Mouse (Mus musculus) splenic B cell, adult 2 months (primary cell): Measurements from ENCODE around the gene Ttc7.

Source experiments
- DNase-seq: peaks from one replicate; pipeline ENCODE4 v3.0.0-alpha.2; 2011; ENCODE audit warnings: low read depth, low spot score
- H3K27me3 ChIP-seq: 2 replicates; pipeline ENCODE4 v1.6.1; 2012; ENCODE audit warnings: mild to moderate bottlenecking, low read length, moderate library complexity, mixed read lengths; ENCODE audit not compliant: control insufficient read depth, poor library complexity, insufficient read depth, severe bottlenecking
- H3K36me3 ChIP-seq: 2 replicates; pipeline ENCODE4 v1.6.1; 2012; ENCODE audit warnings: mild to moderate bottlenecking, low read length, moderate library complexity, mixed read lengths; ENCODE audit not compliant: control insufficient read depth, poor library complexity, insufficient read depth, severe bottlenecking

Ttc7 gene

GRCm38 (mm10) chr17:87368481-87368880 lies 85.8 kb downstream of the Ttc7 start:
- H3K36me3 ChIP-seq: peaks cover 5% of the 10 kb centered on the region; the same call in 1 of the 2 replicates
- no peak for DNase-seq
- H3K27me3 ChIP-seq: no peaks in the 10 kb centered on the region

GRCm38 (mm10) chr17:87369270-87369759 lies 86.6 kb downstream of the Ttc7 start:
- no peak for DNase-seq
- Histone ChIP-seq H3K36me3 (peaks cover 3% of the 10 kb centered on the region; the same call in 1 of the 2 replicates), H3K27me3 (no peaks in the 10 kb centered on the region)

- no peaks in the 10 kb centered on the region for H3K27me3 ChIP-seq
- DNase-seq: no peak
Observed at GRCm38 (mm10) chr17:87372189-87372588, 89.5 kb downstream of the Ttc7 start.

GRCm38 (mm10) chr17:87373327-87373726 lies 90.6 kb downstream of the Ttc7 start:
- Histone ChIP-seq H3K36me3 (peaks cover 5% of the 10 kb centered on the region), H3K27me3 (no peaks in the 10 kb centered on the region)
- no peak for DNase-seq

More at GRCm38 (mm10) chr17:87372189-87372588, 89.5 kb downstream of the Ttc7 start:
- peaks cover 3% of the 10 kb centered on the region; the same call in 1 of the 2 replicates for H3K36me3 ChIP-seq

GRCm38 (mm10) chr17:87375941-87376511 lies 93.3 kb downstream of the Ttc7 start:
- Histone ChIP-seq H3K36me3 (peaks cover 5% of the 10 kb centered on the region), H3K27me3 (no peaks in the 10 kb centered on the region)
- peak; percentile 73 for DNase-seq

GRCm38 (mm10) chr17:87376831-87377471 lies 94.3 kb downstream of the Ttc7 start:
- peak; percentile 30 for DNase-seq
- no peaks in the 10 kb centered on the region for H3K27me3 ChIP-seq
- peaks cover 5% of the 10 kb centered on the region for H3K36me3 ChIP-seq

GRCm38 (mm10) chr17:87377536-87377935 lies 94.8 kb downstream of the Ttc7 start:
- DNase-seq: no peak
- Histone ChIP-seq H3K27me3 (no peaks in the 10 kb centered on the region), H3K36me3 (peaks cover 5% of the 10 kb centered on the region)

- DNase-seq: peak; percentile 25
- Histone ChIP-seq H3K27me3 (no peaks in the 10 kb centered on the region), H3K36me3 (peaks cover 2% of the 10 kb centered on the region)
Observed at GRCm38 (mm10) chr17:87378354-87379159, 95.9 kb downstream of the Ttc7 start.

GRCm38 (mm10) chr17:87379160-87379624 lies 96.5 kb downstream of the Ttc7 start:
- DNase-seq: no peak
- Histone ChIP-seq H3K36me3 (peaks cover 2% of the 10 kb centered on the region), H3K27me3 (no peaks in the 10 kb centered on the region)

GRCm38 (mm10) chr17:87379821-87380220 lies 97.1 kb downstream of the Ttc7 start:
- Histone ChIP-seq H3K27me3 (no peaks in the 10 kb centered on the region), H3K36me3 (peaks cover 2% of the 10 kb centered on the region)
- DNase-seq: no peak

- Histone ChIP-seq H3K36me3 (peaks cover 2% of the 10 kb centered on the region), H3K27me3 (no peaks in the 10 kb centered on the region)
- no peak for DNase-seq
Observed at GRCm38 (mm10) chr17:87380681-87381080, 98.0 kb downstream of the Ttc7 start.

GRCm38 (mm10) chr17:87385835-87386234 lies 103.1 kb downstream of the Ttc7 start:
- H3K27me3 ChIP-seq: no peaks in the 10 kb centered on the region
- no peaks in the 10 kb centered on the region for H3K36me3 ChIP-seq
- DNase-seq: no peak

GRCm38 (mm10) chr17:87387068-87387467 lies 104.4 kb downstream of the Ttc7 start:
- no peaks in the 10 kb centered on the region for H3K36me3 ChIP-seq
- peak; percentile 79 for DNase-seq

GRCm38 (mm10) chr17:87391242-87391641 lies 108.6 kb downstream of the Ttc7 start:
- H3K27me3 ChIP-seq: no peaks in the 10 kb centered on the region
- no peaks in the 10 kb centered on the region for H3K36me3 ChIP-seq
- no peak for DNase-seq

More at GRCm38 (mm10) chr17:87387068-87387467, 104.4 kb downstream of the Ttc7 start:
- no peaks in the 10 kb centered on the region for H3K27me3 ChIP-seq

- Histone ChIP-seq H3K27me3 (no peaks in the 10 kb centered on the region), H3K36me3 (no peaks in the 10 kb centered on the region)
- DNase-seq: no peak
Observed at GRCm38 (mm10) chr17:87397088-87397487, 114.4 kb downstream of the Ttc7 start.
